Mouse (Mus musculus): ENCODE measurements around the gene Olfr894. TPM values are rescaled to one million over a fixed set of nuclear protein-coding genes. Genes with fewer than 3 reads are reported as not detected.
"Not testable (repeated sequence)": the region's sequence is repeated elsewhere in the genome, so short reads cannot be mapped to it uniquely, and the experiment has no call there.

Gene Olfr894
- polyA plus RNA-seq (2012; rRNA removed) (not detected in 2 replicates), polyA plus RNA-seq (2014; fragmentation: Nextera tagmentation; extraction: Ambion mirVana) (not detected in 2 replicates)

DNA sequence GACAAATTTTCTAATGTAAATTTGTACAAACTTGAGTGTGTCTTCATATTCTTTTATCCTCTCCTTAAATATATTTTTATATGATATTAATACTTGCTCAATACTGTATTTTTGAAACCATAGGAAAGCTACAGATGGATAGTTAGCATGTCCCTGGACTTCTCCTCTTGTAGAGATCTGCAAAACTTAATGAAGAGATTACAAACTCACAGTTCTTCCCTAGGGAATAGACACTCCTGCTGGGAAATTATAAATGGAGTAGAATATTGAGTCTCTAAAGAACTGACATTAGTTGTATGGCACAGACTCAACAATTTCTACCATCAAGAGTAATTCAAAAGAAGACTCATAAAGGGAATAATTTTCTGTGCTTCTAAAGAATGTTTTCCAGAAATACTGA lies at the start of gene Olfr894:
Gene Olfr894, plus strand, starts transcription at position 301 of the 400 bp plus-strand sequence.
- ATAC-seq (ENCODE audit: insufficient read depth) (no peak), DNase-seq (ENCODE audit: low read depth in 3 of 3, low spot score in 3 of 3) (no peak)
- Histone ChIP-seq H3K4me3 (ENCODE audit: insufficient read depth in 1 of 2, low read depth in 2 of 2, low read length in 2 of 2) (no peak within 1 kb of the TSS), H3K4me1 (replicated peaks; ENCODE audit: control insufficient read depth in 2 of 2, insufficient read depth in 2 of 2, low read length in 1 of 2) (no peaks in the 10 kb centered on the region), H3K9me3 (ENCODE audit: control insufficient read depth, low read length) (no peaks in the 10 kb centered on the region), H3K27me3 (ENCODE audit: control insufficient read depth, insufficient read depth, low read length) (no peaks in the 10 kb centered on the region), H3K9ac (replicated peaks) (no peak within 1 kb of the TSS), H3K4me2 (ENCODE audit: low read depth) (no peak within 1 kb of the TSS), H3K36me3 (replicated peaks; ENCODE audit: control insufficient read depth, insufficient read depth, low read depth) (no peaks in the 10 kb centered on the region), H3K27ac (no peak within 1 kb of the TSS)
- no peak for TF ChIP-seq CTCF (IDR thresholded peaks at IDR 0.05; ENCODE audit: low read depth)
- TF ChIP-seq EP300 (IDR thresholded peaks at IDR 0.05; ENCODE audit: low read depth), result no peak

DNA sequence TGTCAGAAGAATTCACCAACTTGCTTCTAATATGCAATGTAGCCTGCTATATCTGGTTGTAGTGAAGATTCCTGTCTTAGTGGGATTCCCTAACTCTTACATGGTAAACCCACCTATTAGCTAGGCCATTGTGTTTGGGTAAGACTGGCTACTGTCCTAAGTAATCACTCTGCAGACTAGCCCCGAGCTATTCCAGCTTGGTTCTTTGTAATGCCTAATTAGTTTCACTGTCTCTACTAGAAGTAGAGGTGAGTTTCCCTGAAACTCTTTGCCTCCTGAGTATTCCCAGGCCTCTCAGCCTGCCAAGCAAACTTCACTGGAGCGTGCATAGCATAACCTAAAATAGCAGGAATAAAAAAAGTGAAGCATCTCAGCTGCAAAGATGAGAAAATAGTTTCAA lies 49.5 kb upstream of the Olfr894 start:
- ATAC-seq (ENCODE audit: insufficient read depth); H3K9ac ChIP-seq (replicated peaks); H3K4me2 ChIP-seq (ENCODE audit: low read depth); H3K27ac ChIP-seq; H3K4me1 ChIP-seq (replicated peaks; ENCODE audit: control insufficient read depth in 2 of 2, insufficient read depth in 2 of 2, low read length in 1 of 2); H3K36me3 ChIP-seq (replicated peaks; ENCODE audit: control insufficient read depth, insufficient read depth, low read depth); H3K4me3 ChIP-seq (ENCODE audit: insufficient read depth in 1 of 2, low read depth in 2 of 2, low read length in 2 of 2); H3K27me3 ChIP-seq (ENCODE audit: control insufficient read depth, insufficient read depth, low read length); DNase-seq (ENCODE audit: low read depth in 3 of 3, low spot score in 3 of 3); H3K9me3 ChIP-seq (ENCODE audit: control insufficient read depth, low read length): not testable (repeated sequence)
- WGBS (ENCODE audit: insufficient replicate concordance), result 29% methylated on average over 2 of the region's 2 CpGs

DNA sequence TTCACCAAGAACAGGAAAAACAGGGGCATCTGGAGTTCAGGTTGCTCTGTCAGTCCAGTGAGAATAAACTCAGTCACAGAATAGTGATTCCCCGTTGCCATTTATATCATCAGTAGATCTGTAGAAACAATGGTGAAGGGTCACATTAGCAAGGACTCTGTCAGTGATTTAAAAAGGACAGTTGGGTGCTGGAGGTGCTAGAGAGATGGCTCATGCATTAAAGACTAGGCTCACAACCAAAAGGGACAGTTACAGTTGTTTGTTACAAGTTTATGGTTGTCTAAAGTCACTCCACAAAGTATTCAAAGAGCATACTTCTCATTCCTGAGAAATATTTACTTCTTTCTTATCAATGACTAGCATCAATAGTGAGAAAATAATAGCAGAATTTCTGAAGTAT lies 37.1 kb upstream of the Olfr894 start, which contains the start of gene Olfr891:
Gene Olfr891, minus strand, starts transcription at position 101 of the 400 bp plus-strand sequence.
- Histone ChIP-seq H3K4me1 (replicated peaks; ENCODE audit: control insufficient read depth in 2 of 2, insufficient read depth in 2 of 2, low read length in 1 of 2) (no peaks in the 10 kb centered on the region), H3K4me3 (ENCODE audit: insufficient read depth in 1 of 2, low read depth in 2 of 2, low read length in 2 of 2) (no peak within 1 kb of the TSS), H3K9me3 (ENCODE audit: control insufficient read depth, low read length) (no peaks in the 10 kb centered on the region), H3K36me3 (replicated peaks; ENCODE audit: control insufficient read depth, insufficient read depth, low read depth) (no peaks in the 10 kb centered on the region), H3K27ac (no peak within 1 kb of the TSS), H3K27me3 (ENCODE audit: control insufficient read depth, insufficient read depth, low read length) (no peaks in the 10 kb centered on the region), H3K4me2 (ENCODE audit: low read depth) (no peak within 1 kb of the TSS), H3K9ac (replicated peaks) (no peak within 1 kb of the TSS)
- TF ChIP-seq CTCF (IDR thresholded peaks at IDR 0.05; ENCODE audit: low read depth) (no peak), EP300 (IDR thresholded peaks at IDR 0.05; ENCODE audit: low read depth) (no peak)
- DNase-seq (ENCODE audit: low read depth in 3 of 3, low spot score in 3 of 3) (no peak), ATAC-seq (ENCODE audit: insufficient read depth) (no peak)
- 40% methylated on average over 1 of the region's 1 CpGs for WGBS (ENCODE audit: insufficient replicate concordance)

DNA sequence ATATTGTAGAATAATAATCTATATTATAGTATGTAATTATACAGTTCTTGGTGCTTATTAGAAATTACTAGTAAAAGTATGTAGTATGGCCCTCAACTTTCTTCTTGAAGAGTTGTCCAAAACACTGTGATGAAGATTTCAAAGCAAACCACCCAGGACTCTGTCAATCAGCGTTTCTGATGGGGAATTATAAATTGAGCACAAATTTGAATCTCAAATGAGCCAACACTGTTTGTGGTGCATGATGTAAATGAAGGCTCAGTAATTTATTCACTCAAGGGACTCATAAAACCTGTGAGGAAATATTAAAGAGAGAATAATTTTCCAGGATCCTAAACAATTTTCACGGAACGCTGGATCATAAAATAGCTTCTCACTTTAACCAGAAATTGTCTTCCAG lies 9.8 kb upstream of the Olfr894 start, which contains the start of gene Olfr893:
Gene Olfr893, plus strand, starts transcription at position 301 of the 400 bp plus-strand sequence.
- H3K4me2 ChIP-seq (ENCODE audit: low read depth), result no peak within 1 kb of the TSS

DNA sequence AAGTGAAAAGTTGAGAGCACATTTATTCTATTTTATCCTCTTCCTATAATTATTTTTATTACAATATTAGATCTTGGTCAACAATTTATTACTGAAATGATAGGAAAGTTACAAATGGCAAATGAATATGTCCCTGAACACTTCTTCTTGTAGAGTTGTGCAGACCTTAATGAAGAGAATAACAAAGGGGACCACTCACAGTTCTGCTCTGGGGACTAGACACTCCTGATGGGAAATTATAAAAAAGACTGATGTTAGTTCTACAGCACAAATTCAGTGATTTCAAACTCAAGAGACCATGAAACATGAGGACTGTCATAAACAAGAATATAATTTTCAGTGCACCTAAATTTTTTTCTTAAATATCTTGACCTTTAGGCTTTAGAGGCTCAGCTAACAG lies 34.6 kb downstream of the Olfr894 start, which contains the start of gene Olfr143:
Gene Olfr143, plus strand, starts transcription at position 301 of the 400 bp plus-strand sequence.
- Histone ChIP-seq H3K9ac (replicated peaks) (no peak within 1 kb of the TSS), H3K36me3 (replicated peaks; ENCODE audit: control insufficient read depth, insufficient read depth, low read depth) (no peaks in the 10 kb centered on the region), H3K4me1 (replicated peaks; ENCODE audit: control insufficient read depth in 2 of 2, insufficient read depth in 2 of 2, low read length in 1 of 2) (no peaks in the 10 kb centered on the region), H3K27me3 (ENCODE audit: control insufficient read depth, insufficient read depth, low read length) (no peaks in the 10 kb centered on the region), H3K9me3 (ENCODE audit: control insufficient read depth, low read length) (no peaks in the 10 kb centered on the region), H3K4me2 (ENCODE audit: low read depth) (no peak within 1 kb of the TSS), H3K27ac (no peak within 1 kb of the TSS), H3K4me3 (ENCODE audit: insufficient read depth in 1 of 2, low read depth in 2 of 2, low read length in 2 of 2) (no peak within 1 kb of the TSS)
- no peak for DNase-seq (ENCODE audit: low read depth in 3 of 3, low spot score in 3 of 3)
- no peak for ATAC-seq (ENCODE audit: insufficient read depth)
- no peak for TF ChIP-seq CTCF (IDR thresholded peaks at IDR 0.05; ENCODE audit: low read depth)
- no peak for TF ChIP-seq EP300 (IDR thresholded peaks at IDR 0.05; ENCODE audit: low read depth)

More for the DNA sequence above, 9.8 kb upstream of the Olfr894 start, which contains the start of gene Olfr893:
- H3K4me3 ChIP-seq (ENCODE audit: insufficient read depth in 1 of 2, low read depth in 2 of 2, low read length in 2 of 2), result no peak within 1 kb of the TSS
- no peaks in the 10 kb centered on the region for H3K27me3 ChIP-seq (ENCODE audit: control insufficient read depth, insufficient read depth, low read length)
- H3K36me3 ChIP-seq (replicated peaks; ENCODE audit: control insufficient read depth, insufficient read depth, low read depth), result no peaks in the 10 kb centered on the region
- DNase-seq (ENCODE audit: low read depth in 3 of 3, low spot score in 3 of 3) (no peak), ATAC-seq (ENCODE audit: insufficient read depth) (no peak)
- H3K27ac ChIP-seq, result no peak within 1 kb of the TSS
- 65% methylated on average over 3 of the region's 3 CpGs for WGBS (ENCODE audit: insufficient replicate concordance)
- no peak for TF ChIP-seq CTCF (IDR thresholded peaks at IDR 0.05; ENCODE audit: low read depth)
- TF ChIP-seq EP300 (IDR thresholded peaks at IDR 0.05; ENCODE audit: low read depth), result no peak
- H3K4me1 ChIP-seq (replicated peaks; ENCODE audit: control insufficient read depth in 2 of 2, insufficient read depth in 2 of 2, low read length in 1 of 2), result no peaks in the 10 kb centered on the region
- no peak within 1 kb of the TSS for H3K9ac ChIP-seq (replicated peaks)
- H3K9me3 ChIP-seq (ENCODE audit: control insufficient read depth, low read length), result no peaks in the 10 kb centered on the region

All from liver, embryonic 14.5 days (tissue).